Mouse (Mus musculus) kidney, embryonic 16.5 days (tissue): ENCODE measurements around the gene Bag2. TPM values are rescaled to one million over a fixed set of nuclear protein-coding genes. Genes with fewer than 3 reads are reported as not detected.

Source experiments
- ATAC-seq: fragments of 200-750 bp; cut with Nextera tagmentation; 2 replicates; pipeline ENCODE4 v1.8.0; 2017; ENCODE audit warnings: moderate TSS enrichment; ENCODE audit not compliant: low FRiP score, low TSS enrichment
- H3K27ac ChIP-seq: fragments of 300-500 bp; sonication (generic); 2 replicates; pipeline ENCODE4 v1.5.1; 2014; ENCODE audit warnings: low read length
- H3K27me3 ChIP-seq: fragments of 300-500 bp; sonication (generic); 2 replicates; pipeline ENCODE4 v1.6.1; 2014; ENCODE audit warnings: low read length, control low read depth, mixed read lengths; ENCODE audit not compliant: insufficient read depth
- H3K36me3 ChIP-seq: fragments of 300-500 bp; sonication (generic); 2 replicates; pipeline ENCODE4 v1.6.1; 2014; ENCODE audit warnings: low read length, control low read depth, mixed read lengths; ENCODE audit not compliant: insufficient read depth
- H3K4me1 ChIP-seq: fragments of 300-500 bp; sonication (generic); 2 replicates; pipeline ENCODE4 v1.6.1; 2014; ENCODE audit warnings: low read length, control low read depth, mixed read lengths; ENCODE audit not compliant: insufficient read depth
- H3K4me2 ChIP-seq: fragments of 300-500 bp; sonication (generic); replicated peaks from 2 replicates; pipeline ENCODE4 v1.6.1; 2014; ENCODE audit warnings: low read depth, low read length
- H3K4me3 ChIP-seq: fragments of 300-500 bp; sonication (generic); 2 replicates; pipeline ENCODE4 v1.5.1; 2014; ENCODE audit warnings: mild to moderate bottlenecking, low read length
- H3K9ac ChIP-seq: fragments of 300-500 bp; sonication (generic); replicated peaks from 2 replicates; pipeline ENCODE4 v1.6.1; 2014; ENCODE audit warnings: low read length
- H3K9me3 ChIP-seq: fragments of 300-500 bp; sonication (generic); 2 replicates; pipeline ENCODE4 v1.6.1; 2016; ENCODE audit warnings: low read length, control low read depth
- WGBS: fragments of 180-500 bp; shearing (Covaris S2); extraction: QIAGEN DNeasy Blood & Tissue Kit; methylation state at CpG from one replicate; pipeline ENCODE4 v1.1.7; 2014; 5-methylcytosine and 5-hydroxymethylcytosine counted together
- polyA plus RNA-seq: library from polyadenylated mRNA; unstranded; fragments of >200 nt; fragmentation: Nextera tagmentation; extraction: Ambion mirVana; gene quantifications from 2 replicates; pipeline ENCODE4 v1.2.1, GENCODE M21; 2015

The Bag2 gene
- polyA plus RNA-seq, 1 experiment from 2014 or later = 105 TPM

DNA sequence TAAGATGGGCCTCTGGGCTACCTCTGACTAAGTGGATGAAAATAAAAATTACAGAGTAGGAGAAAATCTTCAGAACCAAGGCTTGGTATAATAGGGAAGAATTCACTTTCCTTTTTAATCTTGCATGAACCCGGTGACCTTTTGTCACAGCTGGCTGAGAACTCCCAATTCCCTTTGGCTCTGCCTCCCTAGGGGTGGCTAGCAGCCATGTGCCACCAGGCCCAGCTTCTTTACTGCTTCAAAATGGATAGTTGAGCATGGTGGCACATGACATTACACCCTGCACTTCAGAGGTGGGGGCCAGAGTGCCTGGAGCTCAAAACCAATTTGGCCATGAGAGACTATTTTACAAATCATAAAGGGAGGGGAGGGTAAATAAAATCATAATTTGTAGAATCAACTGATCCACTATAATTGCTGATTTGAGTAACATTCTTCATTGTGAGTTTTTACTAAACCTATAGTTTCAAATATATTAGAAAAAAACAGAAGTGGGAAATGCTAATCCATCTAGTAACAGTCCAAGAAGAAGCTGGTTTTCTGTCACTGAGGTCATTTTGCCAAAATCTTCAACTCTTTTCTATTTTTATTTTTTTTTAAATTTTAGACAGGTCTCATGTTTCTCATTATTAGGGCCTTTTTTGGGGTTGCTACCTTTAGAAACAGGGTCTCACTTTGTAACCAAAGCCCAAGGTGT is 10.6 kb upstream of the Bag2 start:
- no peak overlapping the region for H3K4me2 ChIP-seq
- H3K9me3 ChIP-seq = no peaks in the 10 kb centered on the region
- H3K4me1 ChIP-seq = peaks cover 4% of the 10 kb centered on the region; the same call in 1 of the 2 replicates
- H3K36me3 ChIP-seq = peaks cover 31% of the 10 kb centered on the region
- no peak for ATAC-seq
- no peak overlapping the region for H3K9ac ChIP-seq
- WGBS = 86% methylated on average over 1 of the region's 1 CpGs
- no peaks in the 10 kb centered on the region for H3K27me3 ChIP-seq
- H3K27ac ChIP-seq = no peak overlapping the region
- H3K4me3 ChIP-seq = no peak overlapping the region

DNA sequence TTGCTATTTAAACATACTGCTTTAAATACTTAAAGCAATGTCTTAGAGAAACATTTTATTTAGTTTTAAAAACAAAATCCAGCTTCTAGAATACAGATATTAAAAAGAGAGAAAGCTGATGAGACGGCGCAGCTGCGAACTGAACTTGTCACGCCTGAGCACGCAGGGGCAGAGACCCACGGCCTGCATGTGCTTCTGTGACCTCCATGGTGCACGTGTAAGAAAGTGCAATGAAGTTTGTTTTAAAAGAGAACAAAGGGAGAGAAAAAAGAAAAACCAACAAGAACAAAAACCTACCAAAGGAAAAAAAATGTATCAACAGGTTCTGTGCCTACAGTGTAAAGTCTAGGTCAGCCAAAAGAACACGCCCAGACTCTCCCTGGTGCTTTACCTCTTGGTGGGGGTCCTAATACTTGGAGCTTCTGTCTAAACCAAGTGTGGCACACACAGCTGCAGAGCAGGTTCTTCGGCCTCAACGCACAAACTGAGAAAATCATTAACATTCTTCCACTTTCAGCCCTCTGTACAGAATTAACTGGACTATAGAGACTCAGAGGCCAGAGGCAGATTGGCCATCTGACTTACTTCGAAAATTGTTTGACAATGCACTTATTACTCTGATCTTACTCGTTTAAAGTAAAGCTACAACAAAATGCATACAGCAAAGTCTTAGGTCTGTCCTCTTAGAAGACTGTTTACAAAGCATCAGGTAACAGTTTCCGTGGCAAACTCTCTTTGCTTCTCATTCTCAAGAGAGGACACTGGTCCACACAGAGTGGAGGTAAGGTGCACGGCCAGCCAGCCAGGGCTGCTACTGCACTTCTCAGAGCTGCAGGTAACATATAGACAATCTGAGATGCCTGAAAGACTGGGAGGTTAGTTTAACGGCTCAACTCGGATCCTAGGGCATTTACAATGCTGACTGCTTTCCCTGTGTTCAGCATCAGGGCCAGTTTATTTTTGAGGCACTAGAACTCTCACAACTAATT is 9.2 kb upstream of the Bag2 start:
- no peak overlapping the region for H3K4me2 ChIP-seq
- no peak overlapping the region for H3K9ac ChIP-seq
- no peaks in the 10 kb centered on the region for H3K27me3 ChIP-seq
- H3K9me3 ChIP-seq = no peaks in the 10 kb centered on the region
- peak; percentile 84 for ATAC-seq
- WGBS = 65% methylated on average over 16 of the region's 16 CpGs
- H3K4me3 ChIP-seq = no peak overlapping the region
- peaks cover 4% of the 10 kb centered on the region; the same call in 1 of the 2 replicates for H3K4me1 ChIP-seq
- H3K27ac ChIP-seq = peak overlapping the region; percentile 83
- peaks cover 27% of the 10 kb centered on the region for H3K36me3 ChIP-seq

DNA sequence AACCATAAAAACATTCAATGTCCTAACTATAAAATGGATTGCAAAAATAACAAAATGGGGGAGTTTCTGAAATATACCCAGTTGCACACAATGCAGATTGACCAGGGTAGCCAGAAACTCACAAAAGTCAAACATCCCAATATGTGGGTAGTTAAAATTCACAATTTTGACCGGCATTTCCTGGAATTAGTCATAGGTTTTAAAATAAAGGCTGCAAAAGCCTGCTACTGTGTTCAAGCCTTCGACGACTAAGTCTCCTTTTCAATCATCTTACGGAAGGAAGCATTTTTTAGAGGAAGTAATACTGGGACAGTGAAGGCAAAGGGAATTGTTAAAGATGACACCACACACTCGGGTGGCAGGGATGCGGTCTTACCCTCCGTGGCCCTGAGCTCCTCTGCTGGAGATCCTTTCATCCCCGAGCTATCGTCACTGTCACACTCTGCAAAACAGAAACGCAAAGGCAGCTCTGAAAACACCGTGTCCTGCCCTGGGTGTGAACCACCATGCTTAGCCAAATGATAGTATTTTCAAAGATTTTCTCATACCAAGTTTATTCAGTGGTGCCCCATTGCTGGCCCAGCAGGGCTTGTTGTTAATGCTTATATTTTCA is 8.0 kb upstream of the Bag2 start:
- H3K27me3 ChIP-seq = no peaks in the 10 kb centered on the region
- H3K36me3 ChIP-seq = peaks cover 21% of the 10 kb centered on the region
- no peak for ATAC-seq
- H3K4me2 ChIP-seq = no peak overlapping the region
- peaks cover 4% of the 10 kb centered on the region; the same call in 1 of the 2 replicates for H3K4me1 ChIP-seq
- H3K4me3 ChIP-seq = no peak overlapping the region
- 84% methylated on average over 11 of the region's 11 CpGs for WGBS
- no peak overlapping the region for H3K9ac ChIP-seq
- no peak overlapping the region for H3K27ac ChIP-seq
- H3K9me3 ChIP-seq = no peaks in the 10 kb centered on the region

DNA sequence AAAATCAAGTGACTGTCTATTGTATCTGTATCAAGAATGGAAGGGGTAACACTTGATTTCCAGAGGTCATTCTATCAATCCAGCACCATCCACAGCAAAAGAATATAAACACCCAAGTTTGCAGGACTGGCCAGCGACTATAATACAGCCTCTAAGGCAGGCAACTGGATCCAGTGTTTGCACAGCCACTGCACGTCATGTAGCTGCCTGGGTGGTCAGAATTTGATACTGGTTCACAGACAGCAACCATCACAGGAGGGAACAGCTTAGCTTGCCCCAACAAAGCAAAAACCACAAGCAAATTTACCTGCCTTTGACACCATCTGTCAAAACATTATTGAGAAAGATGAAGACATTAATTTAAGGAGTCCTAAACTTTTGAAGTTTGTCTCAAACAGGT is 6.2 kb upstream of the Bag2 start:
- 40% methylated on average over 2 of the region's 2 CpGs for WGBS

DNA sequence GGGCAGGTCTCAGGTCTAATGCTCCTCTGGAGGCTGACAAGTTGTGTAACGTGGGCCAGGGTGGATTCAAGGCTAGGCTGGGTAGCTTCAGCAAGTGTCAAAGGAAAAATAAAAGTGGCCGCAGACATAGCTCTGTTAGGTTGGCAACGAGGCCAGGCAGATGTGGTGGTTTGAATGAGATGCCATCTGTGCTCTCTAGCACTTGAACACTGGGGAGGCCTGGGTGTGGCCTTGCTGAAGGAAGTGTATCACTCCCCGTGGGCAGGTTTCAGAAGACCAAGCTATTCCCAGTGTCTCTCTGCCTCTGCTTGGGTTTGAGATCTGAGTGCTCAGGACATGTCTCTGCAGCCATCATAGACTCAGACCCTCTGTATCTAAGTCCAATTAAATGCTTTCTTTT is 893 bp upstream of the Bag2 start:
- Histone ChIP-seq H3K4me3 (no peak overlapping the region), H3K9me3 (no peaks in the 10 kb centered on the region), H3K36me3 (peaks cover 7% of the 10 kb centered on the region; the same call in 1 of the 2 replicates), H3K9ac (no peak overlapping the region), H3K27ac (no peak overlapping the region), H3K4me2 (no peak overlapping the region), H3K27me3 (0 out of 2 replicates have a peak, but pooled peaks cover 2% of the 10 kb centered on the region), H3K4me1 (peaks cover 29% of the 10 kb centered on the region)
- no peak for ATAC-seq
- WGBS = 58% methylated on average over 4 of the region's 4 CpGs

More for the DNA sequence above, 6.2 kb upstream of the Bag2 start:
- no peak overlapping the region for H3K4me2 ChIP-seq
- H3K36me3 ChIP-seq = peaks cover 12% of the 10 kb centered on the region
- peaks cover 4% of the 10 kb centered on the region; the same call in 1 of the 2 replicates for H3K4me1 ChIP-seq
- no peak overlapping the region for H3K27ac ChIP-seq
- no peak overlapping the region for H3K4me3 ChIP-seq
- H3K9ac ChIP-seq = no peak overlapping the region
- H3K27me3 ChIP-seq = no peaks in the 10 kb centered on the region
- no peaks in the 10 kb centered on the region for H3K9me3 ChIP-seq
- no peak for ATAC-seq

DNA sequence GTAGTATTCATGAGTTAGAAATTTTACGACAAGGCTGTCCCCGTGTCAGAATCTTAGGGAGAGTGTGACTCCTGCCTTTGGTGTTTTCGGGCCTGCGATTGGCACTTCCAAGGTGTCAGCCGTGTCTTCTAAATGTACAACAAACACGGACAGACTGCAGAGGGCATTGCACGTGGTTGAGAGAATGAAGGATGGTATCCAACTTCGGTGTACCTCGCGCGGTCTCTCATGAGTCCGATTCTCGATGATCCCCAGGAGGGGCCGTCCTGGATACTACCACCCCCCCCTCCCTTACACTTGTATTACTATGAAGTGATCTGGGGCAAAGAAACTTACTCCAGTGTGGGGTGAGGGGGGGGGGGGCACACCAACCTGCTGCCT is 572 bp downstream of the Bag2 start:
- WGBS = under 1% methylated on average over 14 of the region's 14 CpGs
- Histone ChIP-seq H3K4me3 (peak overlapping the region; percentile 82), H3K4me2 (peak overlapping the region; percentile 82), H3K9ac (peak overlapping the region; percentile 92), H3K27ac (peak overlapping the region; percentile 91), H3K36me3 (0 out of 2 replicates have a peak, but pooled peaks cover 4% of the 10 kb centered on the region), H3K27me3 (0 out of 2 replicates have a peak, but pooled peaks cover 2% of the 10 kb centered on the region), H3K4me1 (peaks cover 29% of the 10 kb centered on the region), H3K9me3 (no peaks in the 10 kb centered on the region)
- ATAC-seq = peak; percentile 29

DNA sequence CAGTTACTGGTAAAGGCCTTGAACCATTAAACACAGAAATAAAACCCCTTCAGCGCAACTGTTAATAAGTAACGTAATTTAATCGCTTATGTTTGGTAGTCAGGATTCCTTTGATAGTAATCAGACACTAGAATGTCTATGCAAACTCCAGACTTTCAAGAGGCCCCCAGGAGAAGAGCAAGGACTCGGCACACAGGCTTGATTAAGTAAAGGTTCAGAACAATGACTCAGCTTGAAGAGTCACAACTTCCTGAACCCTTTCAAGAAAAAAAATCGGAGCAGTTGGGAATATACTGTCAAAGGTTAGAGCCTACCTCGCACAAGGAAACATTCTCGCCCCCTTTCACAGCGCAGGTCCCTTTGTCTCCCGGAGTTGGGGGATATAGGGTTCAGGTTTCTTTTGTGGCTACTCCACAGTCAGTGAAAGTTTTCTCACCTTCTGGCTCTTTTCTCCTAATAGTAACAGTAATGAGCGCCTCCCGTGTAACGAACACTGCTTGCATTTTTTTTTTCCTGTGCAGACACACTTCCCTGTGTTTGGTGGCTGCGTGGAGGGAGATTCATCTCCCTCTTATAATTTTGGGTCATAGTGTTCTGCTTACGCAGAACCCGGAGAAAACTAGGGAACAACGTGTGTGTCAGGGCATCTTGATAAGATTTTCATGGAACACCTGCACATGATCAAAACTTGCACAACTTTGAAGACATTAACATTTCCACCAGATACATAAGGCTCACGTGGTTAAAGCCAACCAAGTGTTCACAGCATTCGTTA is 1.1 kb downstream of the Bag2 start:
- H3K27ac ChIP-seq = peak overlapping the region; percentile 91
- peak; percentile 17; the same call in 1 of the 2 replicates for ATAC-seq
- H3K4me3 ChIP-seq = peak overlapping the region; percentile 82
- 0 out of 2 replicates have a peak, but pooled peaks cover 2% of the 10 kb centered on the region for H3K27me3 ChIP-seq
- peak overlapping the region; percentile 82 for H3K4me2 ChIP-seq
- peaks cover 29% of the 10 kb centered on the region for H3K4me1 ChIP-seq
- 0 out of 2 replicates have a peak, but pooled peaks cover 4% of the 10 kb centered on the region for H3K36me3 ChIP-seq
- no peaks in the 10 kb centered on the region for H3K9me3 ChIP-seq
- WGBS = 10% methylated on average over 18 of the region's 18 CpGs
- H3K9ac ChIP-seq = peak overlapping the region; percentile 92

DNA sequence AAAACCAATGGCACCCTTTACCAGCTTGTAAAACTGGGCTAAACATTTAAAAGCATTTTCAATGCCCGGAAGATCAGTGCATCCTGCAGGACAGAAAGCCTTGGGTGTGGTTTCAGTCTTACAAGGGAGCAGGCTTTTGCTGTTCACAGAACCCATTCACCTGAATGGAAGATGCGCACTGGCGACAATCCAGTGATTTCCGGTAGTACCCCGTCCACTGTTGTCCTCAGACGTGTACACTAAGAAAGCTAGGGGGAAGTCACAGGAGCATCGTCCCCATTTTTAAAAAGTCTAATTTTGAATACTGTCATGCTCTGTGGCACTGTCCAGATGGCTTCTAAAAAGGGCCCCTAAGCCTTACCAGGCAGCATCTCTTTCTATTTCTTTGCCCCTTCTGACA is 1.8 kb downstream of the Bag2 start:
- Histone ChIP-seq H3K4me2 (peak overlapping the region; percentile 82), H3K4me3 (peak overlapping the region; percentile 82), H3K27ac (peak overlapping the region; percentile 91), H3K4me1 (peaks cover 29% of the 10 kb centered on the region), H3K9me3 (no peaks in the 10 kb centered on the region), H3K27me3 (0 out of 2 replicates have a peak, but pooled peaks cover 2% of the 10 kb centered on the region), H3K9ac (peak overlapping the region; percentile 37; the same call in 1 of the 2 replicates), H3K36me3 (0 out of 2 replicates have a peak, but pooled peaks cover 4% of the 10 kb centered on the region)
- 65% methylated on average over 7 of the region's 7 CpGs for WGBS
- no peak for ATAC-seq
